Mouse (Mus musculus) MEL (cell line): ENCODE measurements around the gene Xbp1. TPM values are rescaled to one million over a fixed set of nuclear protein-coding genes. Genes with fewer than 3 reads are reported as not detected.

Experiments used
- DNase-seq: peaks from one replicate; pipeline ENCODE4 v3.0.0; 2011; ENCODE audit warnings: low read depth, low spot score
- H3K27ac ChIP-seq: 2 replicates; pipeline ENCODE4 v1.5.1; 2012; ENCODE audit warnings: low read depth, mild to moderate bottlenecking, control low read depth, low read length, moderate library complexity; ENCODE audit not compliant: control insufficient read depth
- H3K27me3 ChIP-seq, 2 experiments: fragments of 150-350 bp in 1 of 2; sonication (generic) in 1 of 2; 2 replicates each; pipeline ENCODE4 v1.6.1; 2012; ENCODE audit warnings: low read length in 2 of 2, mild to moderate bottlenecking in 2 of 2, improper control_type of control experiment in 1 of 2, moderate library complexity in 1 of 2; ENCODE audit not compliant: insufficient read depth in 2 of 2, control insufficient read depth in 1 of 2
- H3K36me3 ChIP-seq, 2 experiments: 2 replicates each; pipeline ENCODE4 v1.6.1; 2012 to 2014; ENCODE audit warnings: low read length in 2 of 2, improper control_type of control experiment in 1 of 2, inconsistent platforms in 1 of 2, mild to moderate bottlenecking in 1 of 2; ENCODE audit not compliant: insufficient read depth in 2 of 2, control insufficient read depth in 1 of 2
- H3K4me1 ChIP-seq, 2 experiments: fragments of 150-350 bp in 1 of 2; sonication (generic) in 1 of 2; 2 replicates each; pipeline ENCODE4 v1.6.1; 2012; ENCODE audit warnings: low read length in 2 of 2, improper control_type of control experiment in 1 of 2, mild to moderate bottlenecking in 1 of 2; ENCODE audit not compliant: insufficient read depth in 2 of 2, control insufficient read depth in 1 of 2
- H3K4me3 ChIP-seq, 2 experiments: fragments of 150-350 bp in 1 of 2; sonication (generic) in 1 of 2; 2 replicates each; pipeline ENCODE4 v1.5.1; 2012; ENCODE audit warnings: low read depth in 2 of 2, low read length in 2 of 2, mild to moderate bottlenecking in 2 of 2, moderate library complexity in 2 of 2, control low read depth in 1 of 2, improper control_type of control experiment in 1 of 2; ENCODE audit not compliant: control insufficient read depth in 1 of 2, insufficient read depth in 1 of 2
- H3K79me2 ChIP-seq: 2 replicates; pipeline ENCODE4 v1.6.1; 2012; ENCODE audit warnings: mild to moderate bottlenecking, low read length, moderate library complexity; ENCODE audit not compliant: control insufficient read depth, poor library complexity, insufficient read depth
- H3K9ac ChIP-seq: 2 replicates; pipeline ENCODE4 v1.6.1; 2012; ENCODE audit warnings: low read depth, mild to moderate bottlenecking, control low read depth, low read length, moderate library complexity; ENCODE audit not compliant: control insufficient read depth, poor library complexity, severe bottlenecking
- H3K9me3 ChIP-seq: fragments of 150-350 bp; sonication (generic); replicated peaks from 2 replicates; pipeline ENCODE4 v1.6.1; 2012; ENCODE audit warnings: mild to moderate bottlenecking, low read length, improper control_type of control experiment, moderate library complexity; ENCODE audit not compliant: insufficient read depth
- BHLHE40 ChIP-seq: IDR thresholded peaks from 2 replicates; pipeline ENCODE4 v1.6.1; 2012; ENCODE audit warnings: low read depth, mild to moderate bottlenecking, inconsistent platforms, low read length, improper control_type of control experiment, borderline replicate concordance
- CHD1 ChIP-seq: IDR thresholded peaks from 2 replicates; pipeline ENCODE4 v1.6.1; 2012; ENCODE audit warnings: low read depth, mild to moderate bottlenecking, inconsistent platforms, low read length, improper control_type of control experiment
- CHD2 ChIP-seq: IDR thresholded peaks from 2 replicates; pipeline ENCODE4 v1.6.1; 2011; ENCODE audit warnings: low read length, improper control_type of control experiment
- CTCF ChIP-seq, 3 experiments: IDR thresholded peaks in 2 of 3; conservative IDR thresholded peaks in 1 of 3; 2 replicates each; pipeline ENCODE4 v1.5.1; 2011 to 2012; ENCODE audit warnings: low read length in 3 of 3, low read depth in 2 of 3, mild to moderate bottlenecking in 2 of 3, improper control_type of control experiment in 1 of 3, inconsistent platforms in 1 of 3, mixed read lengths in 1 of 3, moderate library complexity in 1 of 3; ENCODE audit not compliant: control insufficient read depth in 1 of 3, insufficient read depth in 1 of 3, poor library complexity in 1 of 3, severe bottlenecking in 1 of 3
- ELF1 ChIP-seq: IDR thresholded peaks from 2 replicates; pipeline ENCODE4 v1.6.1; 2014; ENCODE audit warnings: low read depth, mild to moderate bottlenecking, inconsistent platforms, low read length, improper control_type of control experiment, moderate library complexity
- EP300 ChIP-seq, 2 experiments: IDR thresholded peaks; 2 replicates each; pipeline ENCODE4 v1.6.1; 2011; ENCODE audit warnings: improper control_type of control experiment in 2 of 2, low read length in 2 of 2, low read depth in 1 of 2, mild to moderate bottlenecking in 1 of 2
- ETS1 ChIP-seq: IDR thresholded peaks from 2 replicates; pipeline ENCODE4 v1.6.1; 2012; ENCODE audit warnings: low read depth, mild to moderate bottlenecking, inconsistent platforms, low read length, improper control_type of control experiment, moderate library complexity
- GABPA ChIP-seq: IDR thresholded peaks from 2 replicates; pipeline ENCODE4 v1.6.1; 2012; ENCODE audit warnings: low read depth, mild to moderate bottlenecking, inconsistent platforms, low read length, improper control_type of control experiment, moderate library complexity
- GATA1 ChIP-seq: IDR thresholded peaks from 2 replicates; pipeline ENCODE4 v1.6.1; 2011; ENCODE audit warnings: low read depth, low read length, improper control_type of control experiment
- HCFC1 ChIP-seq: IDR thresholded peaks from 2 replicates; pipeline ENCODE4 v1.6.1; 2012; ENCODE audit warnings: low read depth, mild to moderate bottlenecking, inconsistent platforms, low read length, improper control_type of control experiment, moderate library complexity
- JUND ChIP-seq: IDR thresholded peaks from 2 replicates; pipeline ENCODE4 v1.6.1; 2011; ENCODE audit warnings: low read depth, mild to moderate bottlenecking, improper control_type of control experiment, low read length
- KAT2A ChIP-seq: conservative IDR thresholded peaks from 2 replicates; pipeline ENCODE4 v1.6.1; 2012; ENCODE audit warnings: low read depth, low read length, improper control_type of control experiment, inconsistent platforms
- MAFK ChIP-seq: IDR thresholded peaks from 2 replicates; pipeline ENCODE4 v1.6.1; 2011; ENCODE audit warnings: low read depth, mild to moderate bottlenecking, low read length, improper control_type of control experiment, borderline replicate concordance
- MAX ChIP-seq: IDR thresholded peaks from 2 replicates; pipeline ENCODE4 v1.6.1; 2011; ENCODE audit warnings: low read length, improper control_type of control experiment
- MAZ ChIP-seq: IDR thresholded peaks from 2 replicates; pipeline ENCODE4 v1.6.1; 2012; ENCODE audit warnings: low read depth, mild to moderate bottlenecking, inconsistent platforms, low read length, improper control_type of control experiment
- MEF2A ChIP-seq: IDR thresholded peaks from 2 replicates; pipeline ENCODE4 v1.6.1; 2014; ENCODE audit warnings: low read depth, mild to moderate bottlenecking, inconsistent platforms, low read length, improper control_type of control experiment; ENCODE audit not compliant: poor library complexity, insufficient replicate concordance, severe bottlenecking; ENCODE audit errors: extremely low read depth
- MYB ChIP-seq: IDR thresholded peaks from 2 replicates; pipeline ENCODE4 v1.6.1; 2011; ENCODE audit warnings: mild to moderate bottlenecking, low read depth, low read length, improper control_type of control experiment
- MYC ChIP-seq: IDR thresholded peaks from 2 replicates; pipeline ENCODE4 v1.6.1; 2011; ENCODE audit warnings: low read depth, mild to moderate bottlenecking, low read length, improper control_type of control experiment, moderate library complexity
- NELFE ChIP-seq: IDR thresholded peaks from 2 replicates; pipeline ENCODE4 v1.6.1; 2011; ENCODE audit warnings: low read depth, low read length, improper control_type of control experiment
- NRF1 ChIP-seq: IDR thresholded peaks from 2 replicates; pipeline ENCODE4 v1.6.1; 2014; ENCODE audit warnings: low read depth, mild to moderate bottlenecking, inconsistent platforms, low read length, improper control_type of control experiment, moderate library complexity; ENCODE audit not compliant: poor library complexity, insufficient read depth, severe bottlenecking
- POLR2A ChIP-seq, 2 experiments: IDR thresholded peaks; 2 replicates each; pipeline ENCODE4 v1.6.1; 2011 to 2012; ENCODE audit warnings: low read length in 2 of 2, mild to moderate bottlenecking in 2 of 2, control low read depth in 1 of 2, improper control_type of control experiment in 1 of 2, low read depth in 1 of 2, moderate library complexity in 1 of 2; ENCODE audit not compliant: control insufficient read depth in 1 of 2, insufficient read depth in 1 of 2, poor library complexity in 1 of 2
- POLR2AphosphoS2 ChIP-seq: IDR thresholded peaks from 2 replicates; pipeline ENCODE4 v1.6.1; 2011; ENCODE audit warnings: low read length, improper control_type of control experiment
- POLR2AphosphoS5 ChIP-seq: IDR thresholded peaks from 2 replicates; pipeline ENCODE4 v1.6.1; 2012; ENCODE audit warnings: low read depth, borderline replicate concordance, mild to moderate bottlenecking, inconsistent platforms, low read length, moderate library complexity, mixed read lengths
- RAD21 ChIP-seq: IDR thresholded peaks from 2 replicates; pipeline ENCODE4 v1.6.1; 2011; ENCODE audit warnings: mild to moderate bottlenecking, low read depth, low read length, improper control_type of control experiment
- RCOR1 ChIP-seq: IDR thresholded peaks from 2 replicates; pipeline ENCODE4 v1.6.1; 2012; ENCODE audit warnings: low read depth, mild to moderate bottlenecking, inconsistent platforms, low read length, improper control_type of control experiment
- SMC3 ChIP-seq: IDR thresholded peaks from 2 replicates; pipeline ENCODE4 v1.6.1; 2011; ENCODE audit warnings: low read depth, low read length, improper control_type of control experiment
- TAL1 ChIP-seq: IDR thresholded peaks from 2 replicates; pipeline ENCODE4 v1.6.1; 2012; ENCODE audit warnings: mild to moderate bottlenecking, inconsistent platforms, low read length, moderate library complexity, mixed read lengths
- TBP ChIP-seq: IDR thresholded peaks from 2 replicates; pipeline ENCODE4 v1.8.0; 2011; ENCODE audit warnings: low read depth, low read length, improper control_type of control experiment
- UBTF ChIP-seq: IDR thresholded peaks from 2 replicates; pipeline ENCODE4 v1.6.1; 2012; ENCODE audit warnings: low read depth, mild to moderate bottlenecking, inconsistent platforms, low read length, improper control_type of control experiment, moderate library complexity, borderline replicate concordance; ENCODE audit not compliant: insufficient read depth
- USF1 ChIP-seq: IDR thresholded peaks from 2 replicates; pipeline ENCODE4 v1.6.1; 2014; ENCODE audit warnings: low read depth, mild to moderate bottlenecking, inconsistent platforms, low read length, improper control_type of control experiment, moderate library complexity
- USF2 ChIP-seq, 2 experiments: IDR thresholded peaks; 2 replicates each; pipeline ENCODE4 v1.6.1; 2011 to 2012; ENCODE audit warnings: improper control_type of control experiment in 2 of 2, low read length in 2 of 2, borderline replicate concordance in 1 of 2, inconsistent platforms in 1 of 2, low read depth in 1 of 2, mild to moderate bottlenecking in 1 of 2; ENCODE audit not compliant: insufficient read depth in 1 of 2
- ZKSCAN1 ChIP-seq: IDR thresholded peaks from 2 replicates; pipeline ENCODE4 v1.6.1; 2012; ENCODE audit warnings: low read depth, mild to moderate bottlenecking, inconsistent platforms, low read length, improper control_type of control experiment, moderate library complexity
- ZMIZ1 ChIP-seq: IDR thresholded peaks from 2 replicates; pipeline ENCODE4 v1.6.1; 2012; ENCODE audit warnings: low read depth, mild to moderate bottlenecking, inconsistent platforms, low read length, improper control_type of control experiment, moderate library complexity
- ZNF384 ChIP-seq: IDR thresholded peaks from 2 replicates; pipeline ENCODE4 v1.6.1; 2012; ENCODE audit warnings: low read depth, mild to moderate bottlenecking, inconsistent platforms, low read length, improper control_type of control experiment
- polyA plus RNA-seq, 2 experiments: library from polyadenylated mRNA; stranded (reverse) in 1 of 2; unstranded in 1 of 2; fragments of >175 nt in 1 of 2; fragments of >200 nt in 1 of 2; gene quantifications; 2 replicates each; pipeline versions ENCODE4 v1.2.1 to v1.2.4; 2012; ENCODE audit warnings: low replicate concordance in 2 of 2, low read depth in 1 of 2; ENCODE audit not compliant: insufficient read length in 2 of 2, insufficient read depth in 1 of 2, missing spikeins in 1 of 2
- total RNA-seq: library from RNA; depleted of rRNA; stranded (reverse); fragments of 300-350 nt; gene quantifications from 2 replicates; pipeline ENCODE4 v1.2.3, GENCODE M21; 2012

Gene Xbp1
- total and polyA plus RNA-seq, 3 experiments, result 81.8 to 101 TPM; not detected in 1

GRCm38 (mm10) chr11:5521516-5522291 is 1.2 kb downstream of the Xbp1 start:
- H3K9ac ChIP-seq, result peak overlapping the region; percentile 92
- peak overlapping the region; percentile 90 for H3K27ac ChIP-seq
- no peaks in the 10 kb centered on the region for H3K27me3 ChIP-seq
- no peaks in the 10 kb centered on the region for H3K9me3 ChIP-seq
- DNase-seq, result peak; percentile 95
- H3K36me3 ChIP-seq, result peaks cover 26 to 38% of the 10 kb centered on the region in 2 experiments
- H3K79me2 ChIP-seq, result peaks cover 33% of the 10 kb centered on the region
- H3K4me3 ChIP-seq, result peak overlapping the region; percentile 89 to 98
- peaks cover 7 to 14% of the 10 kb centered on the region in 2 experiments; a peak in 3 of 4 replicates for H3K4me1 ChIP-seq
- TF ChIP-seq EP300 (IDR thresholded peaks at IDR 0.05; ENCODE audit: low read depth in 1 of 2, low read length in 2 of 2), result 0 out of 4 replicates have a peak, but pooled peaks of 1 of the 2 experiments have one; percentile 14
- TF ChIP-seq ETS1, result peak; percentile 65; the same call in 1 of the 2 replicates
- TF ChIP-seq ZNF384, result no peak
- TF ChIP-seq UBTF, result 0 out of 2 replicates have a peak, but pooled peaks have one; percentile 9
- TF ChIP-seq USF1, result peak; percentile 37; the same call in 1 of the 2 replicates
- peak; percentile 73; the same call in 1 of the 2 replicates for TF ChIP-seq TBP
- TF ChIP-seq MAFK, result no peak
- no peak for TF ChIP-seq USF2 (IDR thresholded peaks at IDR 0.05; ENCODE audit: borderline replicate concordance in 1 of 2, insufficient read depth in 1 of 2, low read depth in 1 of 2, low read length in 2 of 2)
- no peak for TF ChIP-seq GABPA
- TF ChIP-seq GATA1, result peak; percentile 51; the same call in 1 of the 2 replicates
- peak; percentile 45; the same call in 1 of the 2 replicates for TF ChIP-seq KAT2A
- peak; percentile 95; the same call in 1 of the 2 replicates for TF ChIP-seq CHD1
- no peak for TF ChIP-seq POLR2AphosphoS5
- no peak; the same call in 1 of the 2 replicates for TF ChIP-seq POLR2AphosphoS2
- TF ChIP-seq NRF1, result peak; percentile 29; the same call in 1 of the 2 replicates
- TF ChIP-seq ZKSCAN1, result peak; percentile 16; the same call in 1 of the 2 replicates
- peak; percentile 85 for TF ChIP-seq MAZ
- TF ChIP-seq POLR2A (IDR thresholded peaks at IDR 0.05; ENCODE audit: control insufficient read depth in 1 of 2, insufficient read depth in 1 of 2, low read depth in 1 of 2, low read length in 2 of 2, poor library complexity in 1 of 2), result peak; percentile 58 to 59; a peak in 3 of 4 replicates
- TF ChIP-seq MYC, result peak; percentile 89
- no peak for TF ChIP-seq CHD2
- TF ChIP-seq ELF1, result no peak
- peak; percentile 5; the same call in 1 of the 2 replicates for TF ChIP-seq MYB
- no peak for TF ChIP-seq TAL1
- TF ChIP-seq MAX, result no peak; the same call in 1 of the 2 replicates
- TF ChIP-seq MEF2A, result no peak
- peak in 2 of 3 experiments; percentile 59 to 70; a peak in 5 of 6 replicates for TF ChIP-seq CTCF (IDR thresholded peaks at IDR 0.05 in 2 of 3, conservative IDR thresholded peaks at IDR 0.05 in 1 of 3; ENCODE audit: control insufficient read depth in 1 of 3, insufficient read depth in 1 of 3, low read depth in 2 of 3, low read length in 3 of 3, poor library complexity in 1 of 3, severe bottlenecking in 1 of 3)
- no peak for TF ChIP-seq BHLHE40
- peak; percentile 53 for TF ChIP-seq HCFC1
- 0 out of 2 replicates have a peak, but pooled peaks have one; percentile 10 for TF ChIP-seq RCOR1
- no peak for TF ChIP-seq ZMIZ1
- peak; percentile 33; the same call in 1 of the 2 replicates for TF ChIP-seq SMC3
- peak; percentile 42 for TF ChIP-seq RAD21
- TF ChIP-seq NELFE, result peak; percentile 63
- TF ChIP-seq JUND, result peak; percentile 40; the same call in 1 of the 2 replicates
